Mouse (Mus musculus): ENCODE results near the gene Klf13. TPM values are rescaled to one million over a fixed set of nuclear protein-coding genes. Genes with fewer than 3 reads are reported as not detected.

The Klf13 gene
- total and polyA plus RNA-seq, 3 experiments = 21.6 to 54.6 (median 50.0) TPM

DNA sequence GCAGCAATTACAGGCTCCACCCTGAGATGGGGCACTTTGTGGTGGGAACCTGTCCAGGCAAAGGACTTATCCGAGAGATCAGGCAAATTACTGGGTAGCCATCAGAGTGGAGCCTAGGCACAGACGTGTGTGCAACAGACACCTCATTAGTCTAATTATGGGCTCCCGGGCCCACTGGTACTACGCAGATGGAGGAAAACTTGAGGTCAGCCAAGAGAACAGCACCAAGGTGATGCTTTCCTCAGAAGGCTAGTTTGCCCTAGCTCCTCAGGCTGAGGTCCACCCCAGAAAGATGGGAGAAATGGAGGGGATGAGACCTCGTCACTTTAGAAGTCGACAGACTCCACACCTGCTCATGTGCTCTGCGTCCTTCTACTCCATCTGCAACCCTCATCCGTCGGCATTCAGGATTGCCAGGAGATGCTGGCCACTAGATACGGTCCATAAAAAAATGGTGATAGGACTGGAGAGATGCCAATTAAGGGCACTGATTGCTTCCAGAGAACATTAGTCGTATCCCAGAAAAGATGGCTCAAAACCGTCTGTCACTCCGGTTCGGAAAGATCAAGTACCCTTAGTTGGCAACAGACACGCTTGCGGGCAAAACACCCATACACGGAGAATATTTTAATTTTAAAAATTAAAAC lies 80.8 kb downstream of the Klf13 start:
- intact Hi-C loops (cut with DNase I) = loop anchor here (2.0 to 10.0 kb wide), 4 partner anchors 19 to 427 kb away; partner anchors contain the start of genes Mtmr10 and Trpm1
- TF ChIP-seq CTCF (IDR thresholded peaks at IDR 0.05) (no peak), EP300 (IDR thresholded peaks at IDR 0.05; ENCODE audit: insufficient read depth, low read depth, low read length) (no peak), POLR2A (IDR thresholded peaks at IDR 0.05; ENCODE audit: insufficient read depth, low read depth, low read length) (no peak)
- Histone ChIP-seq H3K27ac (peak overlapping the region; percentile 93), H3K9ac (ENCODE audit: low read depth, low read length) (no peak overlapping the region), H3K4me1 (ENCODE audit: control insufficient read depth, insufficient read depth, low read length) (peaks cover 6% of the 10 kb centered on the region), H3K36me3 (ENCODE audit: control insufficient read depth, insufficient read depth, low read length) (no peaks in the 10 kb centered on the region), H3K4me3 (no peak overlapping the region), H3K27me3 (ENCODE audit: control insufficient read depth, insufficient read depth, low read length) (no peaks in the 10 kb centered on the region), H3K79me2 (replicated peaks; ENCODE audit: control insufficient read depth, insufficient read depth, low read length) (no peaks in the 10 kb centered on the region)
- WGBS = 81% methylated on average over 17 of the region's 17 CpGs
- no peak for DNase-seq

DNA sequence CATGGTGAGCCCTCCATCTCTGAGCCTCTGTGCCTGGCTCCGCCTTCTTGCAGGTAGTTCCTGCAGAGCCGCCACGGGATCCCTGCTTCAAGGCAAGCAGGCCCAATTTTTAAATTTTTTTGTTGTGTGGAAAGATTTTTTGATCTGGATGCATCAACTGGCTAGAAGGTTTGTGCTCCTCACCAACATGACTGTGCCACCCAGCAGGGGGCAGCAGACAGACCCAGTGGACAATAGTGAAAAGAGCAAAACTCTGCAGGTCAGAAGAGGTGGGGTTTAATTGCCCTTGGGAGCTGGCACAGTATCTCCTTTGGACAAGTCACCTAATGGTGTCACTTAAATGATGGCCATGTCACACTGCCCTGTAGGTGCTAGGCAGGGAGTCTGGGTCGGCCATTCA lies 83.4 kb downstream of the Klf13 start:
- TF ChIP-seq POLR2A (IDR thresholded peaks at IDR 0.05; ENCODE audit: insufficient read depth, low read depth, low read length) = no peak
- TF ChIP-seq CTCF (IDR thresholded peaks at IDR 0.05) = peak; percentile 97
- TF ChIP-seq EP300 (IDR thresholded peaks at IDR 0.05; ENCODE audit: insufficient read depth, low read depth, low read length) = peak; percentile 88
- H3K27ac ChIP-seq = no peak overlapping the region

DNA sequence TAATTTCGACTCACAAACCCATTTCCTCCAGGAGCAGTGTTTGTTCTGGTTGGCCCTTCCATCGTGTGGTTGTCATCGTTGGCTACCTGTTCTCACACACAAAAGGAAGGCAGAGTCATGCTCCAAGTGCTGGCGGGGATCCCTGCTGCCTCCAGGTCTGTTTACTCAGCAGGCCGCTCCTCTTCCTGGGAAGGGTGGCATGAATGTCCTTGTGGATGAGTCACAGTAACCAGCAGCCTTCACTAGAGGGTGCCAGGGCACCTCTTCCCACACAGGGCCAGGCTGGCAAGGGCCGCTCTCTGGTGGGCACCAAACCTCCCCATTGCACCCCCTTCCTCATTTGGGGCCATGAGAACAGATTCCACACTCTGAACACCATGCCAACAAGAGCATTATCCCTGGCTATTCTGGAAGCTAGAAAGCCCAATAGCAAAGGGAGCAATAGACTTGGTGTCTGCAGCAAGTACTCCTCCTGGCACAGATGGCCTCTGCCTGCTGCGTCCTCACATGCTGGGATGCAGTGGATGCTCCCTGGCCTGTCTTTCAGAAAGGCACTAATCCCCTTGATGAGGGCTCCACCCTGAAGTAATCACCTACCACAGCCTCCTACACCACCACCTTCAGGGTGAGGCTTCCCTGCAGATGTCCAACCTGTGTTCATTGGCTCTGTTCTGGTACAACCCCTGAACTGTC lies 86.7 kb downstream of the Klf13 start:
- Histone ChIP-seq H3K4me3 (no peak overlapping the region), H3K79me2 (replicated peaks; ENCODE audit: control insufficient read depth, insufficient read depth, low read length) (no peaks in the 10 kb centered on the region), H3K9ac (ENCODE audit: low read depth, low read length) (no peak overlapping the region), H3K4me1 (ENCODE audit: control insufficient read depth, insufficient read depth, low read length) (peaks cover 1% of the 10 kb centered on the region; the same call in 1 of the 2 replicates), H3K36me3 (ENCODE audit: control insufficient read depth, insufficient read depth, low read length) (no peaks in the 10 kb centered on the region), H3K27ac (no peak overlapping the region), H3K27me3 (ENCODE audit: control insufficient read depth, insufficient read depth, low read length) (no peaks in the 10 kb centered on the region)
- intact Hi-C loops (cut with DNase I) = loop anchor here (5.0 to 10.0 kb wide), 3 partner anchors 35 to 433 kb away; partner anchors contain the start of genes Mtmr10 and Trpm1
- peak; percentile 72 for TF ChIP-seq CTCF (IDR thresholded peaks at IDR 0.05)
- TF ChIP-seq EP300 (IDR thresholded peaks at IDR 0.05; ENCODE audit: insufficient read depth, low read depth, low read length) = no peak
- 38% methylated on average over 7 of the region's 7 CpGs for WGBS
- peak; percentile 47 to 60 for DNase-seq

More for the DNA sequence above, 83.4 kb downstream of the Klf13 start:
- intact Hi-C loops (cut with DNase I) = loop anchor here (1.0 to 10.0 kb wide), 7 partner anchors 41 to 430 kb away; partner anchors contain the start of genes Mtmr10 and Trpm1
- Histone ChIP-seq H3K9ac (ENCODE audit: low read depth, low read length) (no peak overlapping the region), H3K36me3 (ENCODE audit: control insufficient read depth, insufficient read depth, low read length) (no peaks in the 10 kb centered on the region), H3K4me1 (ENCODE audit: control insufficient read depth, insufficient read depth, low read length) (peaks cover 6% of the 10 kb centered on the region), H3K27me3 (ENCODE audit: control insufficient read depth, insufficient read depth, low read length) (no peaks in the 10 kb centered on the region), H3K79me2 (replicated peaks; ENCODE audit: control insufficient read depth, insufficient read depth, low read length) (no peaks in the 10 kb centered on the region), H3K4me3 (no peak overlapping the region)
- WGBS = 48% methylated on average over 4 of the region's 4 CpGs
- DNase-seq = peak; percentile 85 to 90

Other genes starting within 250 kb of the Klf13 start
- not detected for gene E030018B13Rik, start 22.1 kb downstream of the Klf13 start, total RNA-seq (2021)
- not detected in 2 replicates for gene E030018B13Rik, start 22.1 kb downstream of the Klf13 start, polyA plus RNA-seq (2012; rRNA removed)
- gene Trpm1, start 214.9 kb upstream of the Klf13 start, total RNA-seq (2021) = not detected
- gene Trpm1, start 214.9 kb upstream of the Klf13 start, polyA plus RNA-seq (2012; rRNA removed) = 0.06 TPM in 2 replicates